Mouse (Mus musculus) induced T-regulatory cell, adult 2 months (primary cell): ENCODE measurements around the gene Mecom.

ENCODE experiments used
- DNase-seq: peaks from one replicate; pipeline ENCODE4 v3.0.0-alpha.2; 2012; ENCODE audit warnings: low read depth

Mecom gene

GRCm38 (mm10) chr3:30483006-30483684, 64.7 kb downstream of the Mecom start:
- no peak for DNase-seq

- no peak for DNase-seq
Measured at GRCm38 (mm10) chr3:30481682-30482081, 66.1 kb downstream of the Mecom start.

GRCm38 (mm10) chr3:30480551-30480950, 67.3 kb downstream of the Mecom start:
- no peak for DNase-seq

GRCm38 (mm10) chr3:30478252-30478651, 69.6 kb downstream of the Mecom start:
- no peak for DNase-seq

GRCm38 (mm10) chr3:30477008-30477407, 70.8 kb downstream of the Mecom start:
- DNase-seq = no peak

GRCm38 (mm10) chr3:30475591-30475990, 72.2 kb downstream of the Mecom start:
- no peak for DNase-seq

GRCm38 (mm10) chr3:30468068-30468835, 79.6 kb downstream of the Mecom start:
- DNase-seq = no peak

GRCm38 (mm10) chr3:30466031-30466650, 81.7 kb downstream of the Mecom start:
- no peak for DNase-seq

- no peak for DNase-seq
Measured at GRCm38 (mm10) chr3:30464497-30464896, 83.3 kb downstream of the Mecom start.

- DNase-seq = no peak
Measured at GRCm38 (mm10) chr3:30461831-30462230, 86.0 kb downstream of the Mecom start.

- no peak for DNase-seq
Measured at GRCm38 (mm10) chr3:30460890-30461578, 86.8 kb downstream of the Mecom start.

- DNase-seq = no peak
Measured at GRCm38 (mm10) chr3:30459626-30460025, 88.2 kb downstream of the Mecom start.

- no peak for DNase-seq
Measured at GRCm38 (mm10) chr3:30457975-30458678, 89.7 kb downstream of the Mecom start.

GRCm38 (mm10) chr3:30455902-30456301, 91.9 kb downstream of the Mecom start:
- DNase-seq = no peak

- no peak for DNase-seq
Measured at GRCm38 (mm10) chr3:30453546-30454455, 94.0 kb downstream of the Mecom start.

GRCm38 (mm10) chr3:30453046-30453445, 94.8 kb downstream of the Mecom start:
- no peak for DNase-seq

- DNase-seq = no peak
Measured at GRCm38 (mm10) chr3:30452511-30452910, 95.3 kb downstream of the Mecom start.

GRCm38 (mm10) chr3:30450206-30450965, 97.4 kb downstream of the Mecom start:
- DNase-seq = no peak

GRCm38 (mm10) chr3:30448624-30449023, 99.2 kb downstream of the Mecom start:
- DNase-seq = no peak

GRCm38 (mm10) chr3:30445970-30446442, 101.8 kb downstream of the Mecom start:
- DNase-seq = no peak
